Mouse (Mus musculus) intestine, embryonic 14.5 days (tissue): Measurements from ENCODE around the gene Garnl3. TPM values are rescaled to one million over a fixed set of nuclear protein-coding genes. Genes with fewer than 3 reads are reported as not detected.

Source experiments
- ATAC-seq: fragments of 200-750 bp; cut with Nextera tagmentation; replicated peaks from 2 replicates; pipeline ENCODE4 v1.8.0; 2017; ENCODE audit warnings: low read depth, moderate number of reproducible peaks, moderate TSS enrichment, moderate library complexity; ENCODE audit not compliant: low FRiP score, low TSS enrichment
- DNase-seq: peaks from one replicate; pipeline ENCODE4 v3.0.0-alpha.2; 2018; ENCODE audit warnings: low spot score
- H3K27ac ChIP-seq: fragments of 300-500 bp; sonication (generic); 2 replicates; pipeline ENCODE4 v1.5.1; 2014; ENCODE audit warnings: low read depth, mild to moderate bottlenecking, control low read depth
- H3K27me3 ChIP-seq: fragments of 300-500 bp; sonication (generic); replicated peaks from 2 replicates; pipeline ENCODE4 v1.6.1; 2014; ENCODE audit warnings: low read length, control low read depth; ENCODE audit not compliant: control insufficient read depth, insufficient read depth
- H3K36me3 ChIP-seq: fragments of 300-500 bp; sonication (generic); 2 replicates; pipeline ENCODE4 v1.6.1; 2014; ENCODE audit warnings: low read length, control low read depth; ENCODE audit not compliant: control insufficient read depth, insufficient read depth
- H3K4me1 ChIP-seq: fragments of 300-500 bp; sonication (generic); replicated peaks from 2 replicates; pipeline ENCODE4 v1.6.1; 2014; ENCODE audit warnings: low read length, control low read depth, mixed read lengths; ENCODE audit not compliant: control insufficient read depth, insufficient read depth
- H3K4me2 ChIP-seq: fragments of 300-500 bp; sonication (generic); 2 replicates; pipeline ENCODE4 v1.6.1; 2014; ENCODE audit warnings: low read length
- H3K4me3 ChIP-seq: fragments of 300-500 bp; sonication (generic); 2 replicates; pipeline ENCODE4 v1.5.1; 2014; ENCODE audit warnings: low read depth, low read length, control low read depth, mixed read lengths
- H3K9ac ChIP-seq: fragments of 300-500 bp; sonication (generic); 2 replicates; pipeline ENCODE4 v1.6.1; 2014; ENCODE audit warnings: mild to moderate bottlenecking, low read length
- H3K9me3 ChIP-seq: fragments of 300-500 bp; sonication (generic); 2 replicates; pipeline ENCODE4 v1.6.1; 2016; ENCODE audit warnings: low read length, control low read depth; ENCODE audit not compliant: control insufficient read depth
- WGBS: fragments of 180-500 bp; shearing (Covaris S2); extraction: QIAGEN DNeasy Blood & Tissue Kit; methylation state at CpG from one replicate; pipeline ENCODE4 v1.1.7; 2014; 5-methylcytosine and 5-hydroxymethylcytosine counted together
- polyA plus RNA-seq: library from polyadenylated mRNA; unstranded; fragments of >200 nt; fragmentation: Nextera tagmentation; extraction: Ambion mirVana; gene quantifications from 2 replicates; pipeline ENCODE4 v1.2.1, GENCODE M21; 2014

Gene Garnl3
- polyA plus RNA-seq, 1 experiment from 2014 or later, result 18.6 TPM

GRCm38 (mm10) chr2:32979675-32980074 is 151.8 kb downstream of the Garnl3 start:
- no peak for ATAC-seq
- WGBS, result 89% methylated on average over 7 of the region's 7 CpGs
- no peak overlapping the region for H3K4me2 ChIP-seq

GRCm38 (mm10) chr2:32978675-32979074 is 152.8 kb downstream of the Garnl3 start:
- peaks cover 19% of the 10 kb centered on the region for H3K36me3 ChIP-seq
- H3K4me3 ChIP-seq, result no peak overlapping the region
- H3K9ac ChIP-seq, result no peak overlapping the region
- WGBS, result 75% methylated on average over 3 of the region's 3 CpGs
- ATAC-seq (no peak), DNase-seq (no peak)
- peaks cover 6% of the 10 kb centered on the region for H3K4me1 ChIP-seq
- no peak overlapping the region for H3K27ac ChIP-seq
- no peaks in the 10 kb centered on the region for H3K9me3 ChIP-seq
- H3K4me2 ChIP-seq, result no peak overlapping the region
- H3K27me3 ChIP-seq, result no peaks in the 10 kb centered on the region

More at GRCm38 (mm10) chr2:32979675-32980074, 151.8 kb downstream of the Garnl3 start:
- Histone ChIP-seq H3K27me3 (no peaks in the 10 kb centered on the region), H3K9me3 (no peaks in the 10 kb centered on the region), H3K4me1 (peaks cover 6% of the 10 kb centered on the region), H3K4me3 (no peak overlapping the region), H3K36me3 (peaks cover 9% of the 10 kb centered on the region; the same call in 1 of the 2 replicates), H3K27ac (no peak overlapping the region), H3K9ac (no peak overlapping the region)
- DNase-seq, result no peak

DNA sequence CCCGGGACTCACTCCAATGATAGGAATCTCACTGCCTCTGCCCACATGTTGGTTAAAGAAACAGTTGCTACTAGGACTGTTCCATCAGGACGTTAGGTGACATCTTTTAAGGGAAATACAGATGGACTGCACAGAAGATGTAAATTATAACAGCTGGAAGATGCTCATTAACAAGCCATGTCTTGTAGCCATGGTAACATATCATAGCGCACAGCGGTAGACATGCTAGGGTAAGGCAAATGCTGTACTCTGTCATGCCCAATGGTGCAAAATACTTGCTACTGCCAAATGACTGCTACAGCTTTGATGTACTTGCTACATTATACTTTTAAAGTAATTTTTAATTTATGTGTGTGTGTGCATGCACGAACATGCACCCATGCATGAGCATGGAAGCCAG is 154.3 kb downstream of the Garnl3 start:
- Histone ChIP-seq H3K27me3 (no peaks in the 10 kb centered on the region), H3K4me1 (peaks cover 6% of the 10 kb centered on the region), H3K4me3 (no peak overlapping the region), H3K27ac (no peak overlapping the region), H3K4me2 (no peak overlapping the region), H3K9me3 (no peaks in the 10 kb centered on the region), H3K36me3 (peaks cover 24% of the 10 kb centered on the region), H3K9ac (no peak overlapping the region)
- WGBS, result 81% methylated on average over 5 of the region's 5 CpGs
- DNase-seq (no peak), ATAC-seq (no peak)

GRCm38 (mm10) chr2:32974216-32974615 is 157.2 kb downstream of the Garnl3 start:
- no peak for DNase-seq
- H3K27ac ChIP-seq, result no peak overlapping the region
- no peaks in the 10 kb centered on the region for H3K9me3 ChIP-seq
- H3K36me3 ChIP-seq, result peaks cover 24% of the 10 kb centered on the region
- no peaks in the 10 kb centered on the region for H3K4me1 ChIP-seq
- WGBS, result 91% methylated on average over 8 of the region's 8 CpGs
- ATAC-seq, result no peak
- H3K9ac ChIP-seq, result no peak overlapping the region
- no peaks in the 10 kb centered on the region for H3K27me3 ChIP-seq
- no peak overlapping the region for H3K4me3 ChIP-seq
- no peak overlapping the region for H3K4me2 ChIP-seq

GRCm38 (mm10) chr2:32971235-32971634 is 160.2 kb downstream of the Garnl3 start:
- Histone ChIP-seq H3K9ac (no peak overlapping the region), H3K36me3 (peaks cover 21% of the 10 kb centered on the region), H3K4me3 (no peak overlapping the region), H3K9me3 (no peaks in the 10 kb centered on the region), H3K27ac (no peak overlapping the region), H3K4me2 (no peak overlapping the region), H3K27me3 (no peaks in the 10 kb centered on the region), H3K4me1 (peaks cover 12% of the 10 kb centered on the region)
- DNase-seq, result no peak
- ATAC-seq, result no peak
- 61% methylated on average over 9 of the region's 9 CpGs for WGBS

- ATAC-seq (no peak), DNase-seq (no peak)
- H3K27me3 ChIP-seq, result no peaks in the 10 kb centered on the region
- no peak overlapping the region for H3K4me3 ChIP-seq
- 73% methylated on average over 8 of the region's 8 CpGs for WGBS
- H3K36me3 ChIP-seq, result peaks cover 17% of the 10 kb centered on the region
- H3K4me1 ChIP-seq, result peaks cover 19% of the 10 kb centered on the region
- no peak overlapping the region for H3K4me2 ChIP-seq
- no peak overlapping the region for H3K27ac ChIP-seq
- no peaks in the 10 kb centered on the region for H3K9me3 ChIP-seq
- H3K9ac ChIP-seq, result no peak overlapping the region
These were observed 162.1 kb downstream of the Garnl3 start for GRCm38 (mm10) chr2:32969326-32969725.

DNA sequence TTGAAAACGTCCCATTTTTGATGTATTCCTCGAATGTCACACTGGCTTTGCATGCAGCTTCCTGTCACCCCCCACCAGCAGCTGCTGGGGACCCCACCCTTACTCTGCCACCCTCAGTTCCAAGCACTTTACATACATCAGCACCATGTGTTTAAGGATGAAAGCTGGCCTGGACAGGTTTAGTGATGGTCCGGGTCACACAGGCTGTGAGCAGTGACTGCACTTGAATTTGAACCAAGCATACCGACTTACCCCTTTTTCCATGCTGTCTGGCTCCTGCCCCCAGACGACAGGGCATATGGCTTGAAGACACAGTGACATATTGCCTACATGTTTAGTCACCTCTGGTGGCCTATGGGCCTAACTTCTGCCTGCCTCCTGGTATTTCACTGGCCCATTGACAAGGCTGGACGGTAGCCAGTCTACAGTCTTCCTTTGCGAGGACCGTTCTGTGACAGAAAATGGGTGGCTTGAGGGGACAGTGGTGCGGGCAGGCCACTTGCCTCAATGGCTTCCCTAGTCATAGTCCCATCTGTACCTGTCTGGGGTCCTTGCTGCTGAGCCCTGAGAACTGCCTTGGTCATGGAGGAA is 163.3 kb downstream of the Garnl3 start:
- ATAC-seq (no peak), DNase-seq (no peak)
- Histone ChIP-seq H3K36me3 (peaks cover 19% of the 10 kb centered on the region), H3K27ac (no peak overlapping the region), H3K9ac (peak overlapping the region; percentile 79; the same call in 1 of the 2 replicates), H3K27me3 (no peaks in the 10 kb centered on the region), H3K4me1 (peaks cover 31% of the 10 kb centered on the region), H3K4me2 (0 out of 2 replicates have a peak overlapping the region, but pooled peaks have one; percentile 74), H3K9me3 (no peaks in the 10 kb centered on the region), H3K4me3 (no peak overlapping the region)
- WGBS, result 81% methylated on average over 9 of the region's 9 CpGs

GRCm38 (mm10) chr2:32966689-32967631 is 164.5 kb downstream of the Garnl3 start:
- peaks cover 26% of the 10 kb centered on the region for H3K36me3 ChIP-seq
- WGBS, result 1% methylated on average over 55 of the region's 55 CpGs
- peak overlapping the region; percentile 79 for H3K9ac ChIP-seq

More at GRCm38 (mm10) chr2:32966689-32967631, 164.5 kb downstream of the Garnl3 start:
- DNase-seq, result peak; percentile 91
- Histone ChIP-seq H3K4me2 (peak overlapping the region; percentile 74), H3K9me3 (no peaks in the 10 kb centered on the region), H3K27ac (peak overlapping the region; percentile 97), H3K4me3 (peak overlapping the region; percentile 67), H3K27me3 (no peaks in the 10 kb centered on the region), H3K4me1 (peaks cover 35% of the 10 kb centered on the region)
- peak; percentile 78 for ATAC-seq
